Mouse (Mus musculus): ENCODE results near the gene Magea10.

Magea10 gene

GRCm38 (mm10) chrX:72386758-72387157 is at the start of gene Magea10:
Magea10 (minus strand) TSS chrX:72386858.
- no peak for DNase-seq (ENCODE audit: low spot score)

DNA sequence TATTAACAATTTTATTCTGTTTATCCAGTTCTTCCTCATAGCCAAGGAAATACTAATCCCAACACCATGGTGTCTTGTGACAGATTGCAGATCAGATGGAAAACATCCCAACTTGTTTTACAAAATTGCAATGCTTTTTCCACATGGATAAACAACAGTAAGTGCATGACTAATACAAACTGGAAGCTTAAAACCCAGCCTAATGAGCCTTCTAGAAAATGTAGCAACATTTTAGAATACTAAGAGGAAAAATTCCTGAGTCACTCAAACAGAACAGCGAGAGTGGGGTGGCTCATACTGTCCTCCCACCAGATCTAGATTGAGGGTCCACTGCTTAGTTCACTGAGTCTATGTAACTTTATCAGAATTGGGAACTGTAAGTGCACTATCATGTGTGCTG is 4.7 kb downstream of the Magea10 start:
- no peak for DNase-seq (ENCODE audit: low spot score)
